ENCODE assay signal across 23 mouse cellular contexts in the genomic region with DNA sequence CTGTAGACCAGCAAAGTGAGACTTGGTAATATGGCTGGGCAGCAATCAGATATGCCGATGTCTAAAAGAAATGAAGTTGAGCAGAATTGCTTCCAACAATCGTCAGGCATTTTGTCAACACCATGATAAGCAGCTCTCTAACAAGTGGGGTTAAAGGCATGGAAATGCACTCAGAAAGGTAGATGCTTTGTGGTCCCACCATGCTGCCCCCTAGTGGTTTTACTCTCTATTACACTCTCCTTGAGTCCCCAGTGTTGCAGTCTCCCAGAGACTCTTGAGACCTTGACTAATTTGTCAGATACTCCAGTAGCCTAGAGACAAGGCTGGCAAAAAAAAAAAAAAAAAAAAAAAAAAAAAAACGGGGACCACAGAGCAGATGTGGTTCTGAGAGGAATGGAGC.
A peak's percentile ranks its signal among the peaks of the same experiment; 100 is the strongest.
DNase-seq lines count a peak whose midpoint lies in the region; ATAC-seq and TF ChIP-seq lines count a peak whose summit lies in the region.
"Had no signal": no experiment of that assay in that cellular context is flagged by ENCODE, and none has a peak within 500 bp of the region (broad histone marks: within the 10 kb centered on the region; RNA-seq: fewer than 3 reads in every experiment).

No protein-coding gene starts in this region.

- H3K9me3 ChIP-seq in kidney, postnatal 0 days (replicated peaks; ENCODE audit: low read length): no peaks in the 10 kb centered on the region
- H3K9me3 ChIP-seq in lung, postnatal 0 days (ENCODE audit: low read length): no peaks in the 10 kb centered on the region
- no peaks in the 10 kb centered on the region for H3K9me3 ChIP-seq in ES-E14 (ENCODE audit: control insufficient read depth, insufficient read depth, low read depth, low read length)
- H3K9me3 ChIP-seq: G1E; hindbrain, embryonic 10.5 days; limb, embryonic 13.5 days; liver, embryonic 15.5 days; midbrain, embryonic 12.5 days; neural tube, embryonic 12.5 days had no signal

- H3K4me3 ChIP-seq in kidney, postnatal 0 days (replicated peaks; ENCODE audit: low read depth, low read length): no peak overlapping the region
- no peak overlapping the region for H3K4me3 ChIP-seq in lung, postnatal 0 days (ENCODE audit: low read depth, low read length)
- no peak overlapping the region for H3K4me3 ChIP-seq in ES-E14 (ENCODE audit: insufficient read depth in 1 of 2, low read depth in 1 of 2, low read length in 2 of 2, poor library complexity in 1 of 2, severe bottlenecking in 1 of 2)
- H3K4me3 ChIP-seq: hindbrain, embryonic 10.5 days; limb, embryonic 13.5 days; liver, embryonic 15.5 days; midbrain, embryonic 12.5 days; neural tube, embryonic 12.5 days had no signal

- H3K9ac ChIP-seq in kidney, postnatal 0 days (ENCODE audit: low read depth, low read length): no peak overlapping the region
- H3K9ac ChIP-seq in lung, postnatal 0 days (replicated peaks; ENCODE audit: low read depth): no peak overlapping the region
- H3K9ac ChIP-seq in ES-E14 (ENCODE audit: insufficient read depth, low read depth, low read length, poor library complexity, severe bottlenecking): no peak overlapping the region
- H3K9ac ChIP-seq: limb, embryonic 13.5 days; liver, embryonic 15.5 days; midbrain, embryonic 12.5 days; neural tube, embryonic 12.5 days had no signal

- no peak overlapping the region for H3K4me2 ChIP-seq in kidney, postnatal 0 days (ENCODE audit: low read length)
- no peak overlapping the region for H3K4me2 ChIP-seq in lung, postnatal 0 days (replicated peaks; ENCODE audit: low read depth, low read length)
- H3K4me2 ChIP-seq: heart, embryonic 11.5 days; limb, embryonic 13.5 days; liver, embryonic 15.5 days; midbrain, embryonic 12.5 days; neural tube, embryonic 12.5 days had no signal

- WGBS in kidney, postnatal 0 days: 81% methylated on average over 2 of the region's 3 CpGs
- WGBS in lung, postnatal 0 days: 57% methylated on average over 3 of the region's 3 CpGs

- ATAC-seq in kidney, postnatal 0 days (replicated peaks; ENCODE audit: low FRiP score, low read depth): no peak
- ATAC-seq in lung, postnatal 0 days: no peak
- ATAC-seq in monocyte, adult 5-6 weeks (replicated peaks; ENCODE audit: insufficient number of reproducible peaks, low FRiP score, low TSS enrichment, poor library complexity, severe bottlenecking): no peak
- ATAC-seq: forebrain, embryonic 14.5 days; hindbrain, postnatal 0 days had no signal

- no peaks in the 10 kb centered on the region for H3K4me1 ChIP-seq in kidney, postnatal 0 days (replicated peaks; ENCODE audit: insufficient read depth, low read length)
- H3K4me1 ChIP-seq in lung, postnatal 0 days (ENCODE audit: insufficient read depth, low read depth, low read length): no peaks in the 10 kb centered on the region
- no peaks in the 10 kb centered on the region for H3K4me1 ChIP-seq in ES-E14 (ENCODE audit: control insufficient read depth in 2 of 2, insufficient read depth in 2 of 2, low read length in 2 of 2, poor library complexity in 1 of 2)
- H3K4me1 ChIP-seq: hindbrain, embryonic 10.5 days; limb, embryonic 13.5 days; liver, embryonic 15.5 days; midbrain, embryonic 12.5 days; neural tube, embryonic 12.5 days had no signal

- no peak for TF ChIP-seq EP300 in lung, postnatal 0 days (IDR thresholded peaks at IDR 0.05)

- H3K27ac ChIP-seq in kidney, postnatal 0 days: no peak overlapping the region
- no peak overlapping the region for H3K27ac ChIP-seq in lung, postnatal 0 days (ENCODE audit: low read length)
- no peak overlapping the region for H3K27ac ChIP-seq in ES-E14 (ENCODE audit: insufficient read depth, low read depth, low read length, poor library complexity, severe bottlenecking)
- H3K27ac ChIP-seq: hindbrain, embryonic 10.5 days; hindbrain, postnatal 0 days; limb, embryonic 13.5 days; liver, embryonic 15.5 days; midbrain, embryonic 12.5 days; neural tube, embryonic 12.5 days had no signal

- in situ Hi-C loops in ES-E14 (cut with MboI; ENCODE audit: low sequenced_read_pairs in 2 of 2, unreplicated experiment in 2 of 2): no loop called here

- no peaks in the 10 kb centered on the region for H3K36me3 ChIP-seq in kidney, postnatal 0 days (ENCODE audit: insufficient read depth, low read length)
- H3K36me3 ChIP-seq in lung, postnatal 0 days (ENCODE audit: insufficient read depth, low read length): no peaks in the 10 kb centered on the region
- no peaks in the 10 kb centered on the region for H3K36me3 ChIP-seq in ES-E14 (ENCODE audit: control insufficient read depth, insufficient read depth, low read length, poor library complexity, severe bottlenecking)
- H3K36me3 ChIP-seq: G1E; hindbrain, embryonic 10.5 days; limb, embryonic 13.5 days; liver, embryonic 15.5 days; midbrain, embryonic 12.5 days; neural tube, embryonic 12.5 days had no signal

- no peak for DNase-seq in kidney, postnatal 0 days (ENCODE audit: low spot score)
- DNase-seq in kidney, adult 8-10 months: no peak
- no peak for DNase-seq in lung, postnatal 0 days (ENCODE audit: low spot score)
- DNase-seq in lung, postnatal 25 days (ENCODE audit: low spot score): no peak
- peak; percentile 21 for DNase-seq in ES-E14 (ENCODE audit: low read depth, low spot score)
- DNase-seq in ZHBTc4 (ENCODE audit: low read depth, low spot score): peak; percentile 32
- no peak for DNase-seq in frontal cortex, postnatal 14 days (ENCODE audit: low spot score in 2 of 2)
- DNase-seq: cerebellum, adult 11 months; gastrocnemius, postnatal 10 days; kidney, adult 18-20 months; kidney, postnatal 10 days; lung, postnatal 14 days; right cerebral cortex, postnatal 14 days had no signal

- H3K27me3 ChIP-seq in kidney, postnatal 0 days (ENCODE audit: insufficient read depth, low read length): no peaks in the 10 kb centered on the region
- H3K27me3 ChIP-seq in lung, postnatal 0 days (replicated peaks; ENCODE audit: insufficient read depth, low read length): no peaks in the 10 kb centered on the region
- H3K27me3 ChIP-seq: limb, embryonic 13.5 days; liver, embryonic 15.5 days; midbrain, embryonic 12.5 days; neural tube, embryonic 12.5 days had no signal

- TF ChIP-seq CTCF in kidney, postnatal 0 days (IDR thresholded peaks at IDR 0.05; ENCODE audit: low read depth): peak; percentile 11; the same call in 1 of the 2 replicates
- TF ChIP-seq CTCF in lung, postnatal 0 days (IDR thresholded peaks at IDR 0.05): peak; percentile 16; the same call in 1 of the 2 replicates

TF ChIP-seq in ES-E14, 5 proteins besides CTCF, POLR2A, EP300 and RAD21:
- TF ChIP-seq ZNF384 (IDR thresholded peaks at IDR 0.05; ENCODE audit: low read depth, low read length) (no peak), ZC3H11A (IDR thresholded peaks at IDR 0.05; ENCODE audit: borderline replicate concordance, low read depth, low read length) (no peak), MAFK (IDR thresholded peaks at IDR 0.05; ENCODE audit: insufficient read depth, low read depth, low read length) (no peak), CHD2 (IDR thresholded peaks at IDR 0.05; ENCODE audit: low read depth, low read length) (no peak), HCFC1 (IDR thresholded peaks at IDR 0.05; ENCODE audit: borderline replicate concordance, insufficient read depth, low read length) (no peak)

Comparison
In these comparisons a context has a peak if more than half of its experiments do, and no peak if none do; other contexts are left out.
1. DNase-seq: peak in ES-E14 (single experiment) and ZHBTc4 (single experiment); none in kidney, postnatal 0 days (single experiment), kidney, adult 8-10 months (0 of 2), lung, postnatal 0 days (single experiment), lung, postnatal 25 days (single experiment) and frontal cortex, postnatal 14 days (0 of 2).